Mouse (Mus musculus): Measurements from ENCODE around the gene Vmn2r13. TPM values are rescaled to one million over a fixed set of nuclear protein-coding genes. Genes with fewer than 3 reads are reported as not detected.
"Not testable (repeated sequence)": the region's sequence is repeated elsewhere in the genome, so short reads cannot be mapped to it uniquely, and the experiment has no call there.

Vmn2r13 gene
- total RNA-seq (2017): not detected in 2 replicates

GRCm38 (mm10) chr5:109192099-109192498 is at the start of gene Vmn2r13:
Gene Vmn2r13 (minus strand): TSS chr5:109192199.
- ATAC-seq (replicated peaks in 1 of 2; ENCODE audit: insufficient read depth in 1 of 2, low FRiP score in 2 of 2, low TSS enrichment in 1 of 2, low read depth in 1 of 2, poor library complexity in 2 of 2, severe bottlenecking in 2 of 2): not testable (repeated sequence)

GRCm38 (mm10) chr5:109224608-109225007 is 32.6 kb upstream of the Vmn2r13 start, which contains the start of gene Vmn2r14:
Gene Vmn2r14 (minus strand): TSS chr5:109224708.
- no peak for ATAC-seq (replicated peaks in 1 of 2; ENCODE audit: insufficient read depth in 1 of 2, low FRiP score in 2 of 2, low TSS enrichment in 1 of 2, low read depth in 1 of 2, poor library complexity in 2 of 2, severe bottlenecking in 2 of 2)

GRCm38 (mm10) chr5:109166851-109167250 is 25.1 kb downstream of the Vmn2r13 start:
- ATAC-seq (replicated peaks in 1 of 2; ENCODE audit: insufficient read depth in 1 of 2, low FRiP score in 2 of 2, low TSS enrichment in 1 of 2, low read depth in 1 of 2, poor library complexity in 2 of 2, severe bottlenecking in 2 of 2): not testable (repeated sequence)

- no peak for ATAC-seq (replicated peaks in 1 of 2; ENCODE audit: insufficient read depth in 1 of 2, low FRiP score in 2 of 2, low TSS enrichment in 1 of 2, low read depth in 1 of 2, poor library complexity in 2 of 2, severe bottlenecking in 2 of 2)
These were observed 31.9 kb downstream of the Vmn2r13 start for GRCm38 (mm10) chr5:109160121-109160520.

- ATAC-seq (replicated peaks in 1 of 2; ENCODE audit: insufficient read depth in 1 of 2, low FRiP score in 2 of 2, low TSS enrichment in 1 of 2, low read depth in 1 of 2, poor library complexity in 2 of 2, severe bottlenecking in 2 of 2): not testable (repeated sequence)
These were observed 32.4 kb downstream of the Vmn2r13 start for GRCm38 (mm10) chr5:109159576-109159975.

GRCm38 (mm10) chr5:109158488-109159485 is 33.2 kb downstream of the Vmn2r13 start:
- ATAC-seq (replicated peaks in 1 of 2; ENCODE audit: insufficient read depth in 1 of 2, low FRiP score in 2 of 2, low TSS enrichment in 1 of 2, low read depth in 1 of 2, poor library complexity in 2 of 2, severe bottlenecking in 2 of 2): not testable (repeated sequence)

GRCm38 (mm10) chr5:109139546-109139945 is 52.5 kb downstream of the Vmn2r13 start:
- no peak for ATAC-seq (replicated peaks in 1 of 2; ENCODE audit: insufficient read depth in 1 of 2, low FRiP score in 2 of 2, low TSS enrichment in 1 of 2, low read depth in 1 of 2, poor library complexity in 2 of 2, severe bottlenecking in 2 of 2)

GRCm38 (mm10) chr5:109136731-109137130 is 55.3 kb downstream of the Vmn2r13 start:
- ATAC-seq (replicated peaks in 1 of 2; ENCODE audit: insufficient read depth in 1 of 2, low FRiP score in 2 of 2, low TSS enrichment in 1 of 2, low read depth in 1 of 2, poor library complexity in 2 of 2, severe bottlenecking in 2 of 2): no peak

Other genes with a start within 250 kb of the Vmn2r13 start
- not detected in 2 replicates for gene Vmn2r10, start 185.7 kb downstream of the Vmn2r13 start, total RNA-seq (2017)
- not detected in 2 replicates for gene Vmn2r11, start 132.6 kb downstream of the Vmn2r13 start, total RNA-seq (2017)
- not detected in 2 replicates for gene Vmn2r12, start 94.2 kb downstream of the Vmn2r13 start, total RNA-seq (2017)
- gene Vmn2r14, start 32.5 kb upstream of the Vmn2r13 start, total RNA-seq (2017): not detected in 2 replicates
- not detected in 2 replicates for gene Vmn2r15, start 105.4 kb upstream of the Vmn2r13 start, total RNA-seq (2017)
- not detected in 2 replicates for gene Vmn2r16, start 138.0 kb upstream of the Vmn2r13 start, total RNA-seq (2017)
- gene Vmn2r17, start 227.5 kb upstream of the Vmn2r13 start, total RNA-seq (2017): not detected in 2 replicates

Data from hematopoietic stem cell, adult 5-6 weeks (primary cell).